Mouse (Mus musculus) cerebellum, postnatal 14 days (tissue): Measurements from ENCODE around the gene Ptma.
"Not testable (repeated sequence)": the region's sequence is repeated elsewhere in the genome, so short reads cannot be mapped to it uniquely, and the experiment has no call there.

Source experiments
- DNase-seq, 2 experiments: peaks; one replicate each; pipeline ENCODE4 v3.0.0; 2021; ENCODE audit warnings: mixed read lengths in 2 of 2

Gene Ptma

GRCm38 (mm10) chr1:86520361-86520760 is 6.2 kb upstream of the Ptma start:
- DNase-seq = peak; percentile 42 to 74

- DNase-seq = peak; percentile 63 to 69
These were observed 4.1 kb upstream of the Ptma start for GRCm38 (mm10) chr1:86522286-86522871.

GRCm38 (mm10) chr1:86523776-86524618 is 2.5 kb upstream of the Ptma start:
- peak in 1 of 2 experiments; percentile 19 for DNase-seq

GRCm38 (mm10) chr1:86524619-86525498 is 1.7 kb upstream of the Ptma start:
- DNase-seq = peak; percentile 100

- DNase-seq = peak; percentile 83 to 85
These were observed 919 bp upstream of the Ptma start for GRCm38 (mm10) chr1:86525499-86526115.

GRCm38 (mm10) chr1:86526789-86527598 is 468 bp downstream of the Ptma start:
- peak; percentile 73 to 74 for DNase-seq

- peak; percentile 97 for DNase-seq
These were observed 1.3 kb downstream of the Ptma start for GRCm38 (mm10) chr1:86527599-86528486.

GRCm38 (mm10) chr1:86528571-86529180 is 2.1 kb downstream of the Ptma start:
- DNase-seq = peak; percentile 77 to 81

GRCm38 (mm10) chr1:86529590-86529989 is 3.1 kb downstream of the Ptma start:
- peak in 1 of 2 experiments; percentile 18 for DNase-seq

- DNase-seq = peak in 1 of 2 experiments; percentile 39
These were observed 4.5 kb downstream of the Ptma start for GRCm38 (mm10) chr1:86530871-86531546.

- no peak for DNase-seq
These were observed 5.2 kb downstream of the Ptma start for GRCm38 (mm10) chr1:86531547-86532321.

GRCm38 (mm10) chr1:86532362-86533051 is 6.0 kb downstream of the Ptma start:
- DNase-seq = peak; percentile 97 to 99

GRCm38 (mm10) chr1:86533411-86534130 is 7.0 kb downstream of the Ptma start:
- peak in 1 of 2 experiments; percentile 16 for DNase-seq

- peak; percentile 27 to 57 for DNase-seq
These were observed 11.9 kb downstream of the Ptma start for GRCm38 (mm10) chr1:86538383-86538782.

GRCm38 (mm10) chr1:86539583-86539982 is 13.1 kb downstream of the Ptma start:
- DNase-seq = not testable (repeated sequence)

GRCm38 (mm10) chr1:86542584-86542983 is 16.1 kb downstream of the Ptma start:
- no peak for DNase-seq

GRCm38 (mm10) chr1:86546797-86547196 is 20.3 kb downstream of the Ptma start:
- no peak for DNase-seq
